Mouse (Mus musculus) intestine, postnatal 0 days (tissue): ENCODE results near the gene Cdkn1b. TPM values are rescaled to one million over a fixed set of nuclear protein-coding genes. Genes with fewer than 3 reads are reported as not detected.

ENCODE experiments used
- ATAC-seq: fragments of 200-750 bp; cut with Nextera tagmentation; 2 replicates; pipeline ENCODE4 v1.8.0; 2017; ENCODE audit warnings: mild to moderate bottlenecking, moderate TSS enrichment, moderate library complexity
- H3K27ac ChIP-seq: fragments of 300-500 bp; sonication (generic); 2 replicates; pipeline ENCODE4 v1.5.1; 2014; ENCODE audit warnings: mild to moderate bottlenecking, low read depth, low read length, moderate library complexity
- H3K27me3 ChIP-seq: fragments of 300-500 bp; sonication (generic); replicated peaks from 2 replicates; pipeline ENCODE4 v1.6.1; 2014; ENCODE audit warnings: low read length, mixed read lengths; ENCODE audit not compliant: control insufficient read depth, insufficient read depth
- H3K36me3 ChIP-seq: fragments of 300-500 bp; sonication (generic); 2 replicates; pipeline ENCODE4 v1.6.1; 2014; ENCODE audit warnings: mild to moderate bottlenecking, moderate library complexity; ENCODE audit not compliant: control insufficient read depth, insufficient read depth
- H3K4me1 ChIP-seq: fragments of 300-500 bp; sonication (generic); replicated peaks from 2 replicates; pipeline ENCODE4 v1.6.1; 2014; ENCODE audit warnings: antibody characterized with exemption, low read length, mixed read lengths; ENCODE audit not compliant: control insufficient read depth, insufficient read depth
- H3K4me2 ChIP-seq: fragments of 300-500 bp; sonication (generic); replicated peaks from 2 replicates; pipeline ENCODE4 v1.6.1; 2014; ENCODE audit warnings: low read depth, mild to moderate bottlenecking, moderate library complexity
- H3K4me3 ChIP-seq: fragments of 300-500 bp; sonication (generic); 2 replicates; pipeline ENCODE4 v1.5.1; 2014; ENCODE audit warnings: low read depth, low read length
- H3K9ac ChIP-seq: fragments of 300-500 bp; sonication (generic); 2 replicates; pipeline ENCODE4 v1.6.1; 2014; ENCODE audit warnings: mild to moderate bottlenecking, low read depth, low read length
- H3K9me3 ChIP-seq: fragments of 300-500 bp; sonication (generic); 2 replicates; pipeline ENCODE4 v1.6.1; 2016; ENCODE audit warnings: mixed run types; ENCODE audit not compliant: control insufficient read depth
- CTCF ChIP-seq: sonication (generic); IDR thresholded peaks from 2 replicates; pipeline ENCODE4 v1.5.1; 2016; ENCODE audit warnings: low read depth, mild to moderate bottlenecking, control low read depth, antibody characterized with exemption, moderate library complexity
- WGBS: fragments of 180-500 bp; shearing (Covaris S2); extraction: QIAGEN DNeasy Blood & Tissue Kit; methylation state at CpG from one replicate; pipeline ENCODE4 v1.1.7; 2014; 5-methylcytosine and 5-hydroxymethylcytosine counted together
- polyA plus RNA-seq: library from polyadenylated mRNA; unstranded; fragments of >200 nt; fragmentation: Nextera tagmentation; extraction: Ambion mirVana; gene quantifications from 2 replicates; pipeline ENCODE4 v1.2.1, GENCODE M21; 2015

The Cdkn1b gene
- polyA plus RNA-seq, 1 experiment from 2014 or later, result 14.8 TPM

DNA sequence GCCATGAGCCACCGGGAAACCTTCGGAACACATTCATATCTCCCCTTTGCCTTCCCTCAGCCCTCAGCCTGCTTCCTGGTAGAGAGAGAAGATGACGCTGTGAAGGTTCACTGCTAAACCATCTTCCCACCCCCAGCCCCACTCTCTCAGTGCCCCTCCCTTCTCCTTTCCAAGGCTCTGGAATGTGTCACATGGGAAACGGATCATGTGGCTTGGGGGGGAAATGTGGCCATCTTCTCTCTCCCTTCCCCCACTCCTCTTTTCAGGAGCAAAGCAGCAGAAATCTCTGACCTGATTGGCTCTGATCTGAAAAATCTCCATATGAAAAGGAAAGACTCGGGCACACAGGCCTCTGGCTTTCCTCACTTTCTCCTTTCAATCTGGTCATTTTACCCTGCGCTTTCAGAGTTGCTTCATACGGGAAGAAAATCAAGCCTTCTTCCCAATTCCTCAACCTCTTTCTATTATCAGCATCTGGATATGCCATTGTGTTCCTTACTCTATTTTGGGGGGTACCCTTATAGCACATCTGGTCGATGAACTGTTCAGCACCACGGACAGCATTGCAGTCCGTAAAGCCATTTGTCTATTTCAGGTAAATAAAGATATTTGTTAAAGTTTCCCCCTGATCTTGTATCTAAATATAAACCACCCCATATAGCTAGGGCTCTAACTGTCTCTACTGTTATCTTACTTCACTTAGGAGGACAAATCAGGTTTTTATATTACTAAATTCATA, 32.3 kb upstream of the Cdkn1b start:
- 15% methylated on average over 10 of the region's 10 CpGs for WGBS
- H3K4me3 ChIP-seq, result no peak overlapping the region
- no peaks in the 10 kb centered on the region; the same call in 1 of the 2 replicates for H3K36me3 ChIP-seq
- H3K27ac ChIP-seq, result no peak overlapping the region
- no peak for TF ChIP-seq CTCF
- ATAC-seq, result no peak
- no peak overlapping the region for H3K9ac ChIP-seq
- no peaks in the 10 kb centered on the region for H3K27me3 ChIP-seq
- no peaks in the 10 kb centered on the region for H3K4me1 ChIP-seq
- H3K9me3 ChIP-seq, result no peaks in the 10 kb centered on the region
- H3K4me2 ChIP-seq, result peak overlapping the region; percentile 1; the same call in 1 of the 2 replicates

DNA sequence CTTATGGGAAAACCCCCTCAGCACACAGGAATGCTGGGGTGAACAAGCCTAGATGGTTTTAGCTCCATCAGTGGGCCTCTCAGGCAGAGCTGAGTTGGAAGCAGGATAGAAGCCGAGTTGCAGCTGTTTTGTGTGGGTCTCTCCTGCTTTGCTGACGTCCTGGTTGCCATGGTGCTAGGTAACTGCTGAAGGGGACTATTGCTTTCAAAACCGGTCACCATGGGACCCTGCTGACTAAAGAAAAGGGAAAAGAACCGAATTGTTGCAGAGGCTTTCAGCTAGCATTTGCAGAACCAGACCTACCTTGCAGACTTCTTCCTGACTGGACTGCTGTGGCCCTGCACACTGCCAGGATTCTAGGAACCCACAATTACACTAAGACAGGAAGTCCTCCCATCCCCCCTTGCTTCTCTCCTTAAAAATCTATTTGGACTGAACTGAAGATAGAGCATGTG, 31.6 kb upstream of the Cdkn1b start:
- 11% methylated on average over 4 of the region's 4 CpGs for WGBS
- Histone ChIP-seq H3K4me2 (no peak overlapping the region), H3K9ac (no peak overlapping the region), H3K4me1 (no peaks in the 10 kb centered on the region), H3K36me3 (no peaks in the 10 kb centered on the region; the same call in 1 of the 2 replicates), H3K27me3 (no peaks in the 10 kb centered on the region), H3K27ac (no peak overlapping the region), H3K4me3 (no peak overlapping the region), H3K9me3 (no peaks in the 10 kb centered on the region)
- TF ChIP-seq CTCF, result no peak
- no peak for ATAC-seq

DNA sequence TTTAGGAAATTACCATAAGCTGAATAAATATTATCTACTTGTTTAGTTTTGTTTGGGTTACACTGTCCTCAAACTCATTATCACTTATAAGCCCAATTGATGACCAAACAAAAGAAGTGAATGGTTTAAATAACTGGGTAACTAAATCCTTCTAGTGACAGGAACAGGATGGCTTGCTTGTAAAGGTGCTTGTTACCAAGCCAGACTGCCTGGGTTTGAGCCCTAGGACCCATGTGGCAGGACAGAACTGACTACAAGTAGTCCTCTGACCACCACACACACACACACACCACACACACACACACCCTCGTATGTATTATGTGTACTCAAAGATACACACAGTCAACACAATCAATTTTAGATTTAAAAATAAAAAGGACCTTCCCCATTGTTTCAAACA, 30.4 kb upstream of the Cdkn1b start:
- 76% methylated on average over 1 of the region's 1 CpGs for WGBS
- no peaks in the 10 kb centered on the region; the same call in 1 of the 2 replicates for H3K36me3 ChIP-seq
- no peak overlapping the region for H3K4me2 ChIP-seq
- H3K9me3 ChIP-seq, result no peaks in the 10 kb centered on the region
- H3K4me1 ChIP-seq, result no peaks in the 10 kb centered on the region
- H3K27me3 ChIP-seq, result no peaks in the 10 kb centered on the region
- no peak for TF ChIP-seq CTCF
- no peak for ATAC-seq
- no peak overlapping the region for H3K4me3 ChIP-seq
- no peak overlapping the region for H3K9ac ChIP-seq
- no peak overlapping the region for H3K27ac ChIP-seq

DNA sequence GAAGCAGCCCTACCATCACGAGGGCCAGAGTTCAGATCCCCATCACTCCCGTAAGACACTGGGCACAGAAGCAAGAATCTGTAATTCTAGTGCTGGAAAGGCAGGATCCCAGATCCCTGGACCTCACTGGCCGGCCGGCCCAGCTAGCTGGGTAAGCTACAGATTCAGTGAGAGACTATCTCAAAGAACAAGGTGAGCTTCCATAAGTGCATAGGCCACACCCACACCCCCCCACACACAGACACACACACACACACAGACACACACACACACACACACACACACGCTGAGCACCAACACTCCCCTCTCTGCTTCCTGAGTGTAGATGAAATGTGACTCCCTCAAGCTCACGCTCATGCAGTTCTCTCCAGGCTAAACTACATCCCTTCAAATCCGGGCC, 29.8 kb upstream of the Cdkn1b start:
- no peak for TF ChIP-seq CTCF
- 83% methylated on average over 7 of the region's 7 CpGs for WGBS
- H3K4me2 ChIP-seq, result no peak overlapping the region
- H3K4me3 ChIP-seq, result no peak overlapping the region
- H3K27me3 ChIP-seq, result no peaks in the 10 kb centered on the region
- H3K9ac ChIP-seq, result no peak overlapping the region
- no peaks in the 10 kb centered on the region for H3K9me3 ChIP-seq
- ATAC-seq, result no peak
- no peaks in the 10 kb centered on the region for H3K4me1 ChIP-seq
- H3K36me3 ChIP-seq, result no peaks in the 10 kb centered on the region; the same call in 1 of the 2 replicates
- H3K27ac ChIP-seq, result no peak overlapping the region

DNA sequence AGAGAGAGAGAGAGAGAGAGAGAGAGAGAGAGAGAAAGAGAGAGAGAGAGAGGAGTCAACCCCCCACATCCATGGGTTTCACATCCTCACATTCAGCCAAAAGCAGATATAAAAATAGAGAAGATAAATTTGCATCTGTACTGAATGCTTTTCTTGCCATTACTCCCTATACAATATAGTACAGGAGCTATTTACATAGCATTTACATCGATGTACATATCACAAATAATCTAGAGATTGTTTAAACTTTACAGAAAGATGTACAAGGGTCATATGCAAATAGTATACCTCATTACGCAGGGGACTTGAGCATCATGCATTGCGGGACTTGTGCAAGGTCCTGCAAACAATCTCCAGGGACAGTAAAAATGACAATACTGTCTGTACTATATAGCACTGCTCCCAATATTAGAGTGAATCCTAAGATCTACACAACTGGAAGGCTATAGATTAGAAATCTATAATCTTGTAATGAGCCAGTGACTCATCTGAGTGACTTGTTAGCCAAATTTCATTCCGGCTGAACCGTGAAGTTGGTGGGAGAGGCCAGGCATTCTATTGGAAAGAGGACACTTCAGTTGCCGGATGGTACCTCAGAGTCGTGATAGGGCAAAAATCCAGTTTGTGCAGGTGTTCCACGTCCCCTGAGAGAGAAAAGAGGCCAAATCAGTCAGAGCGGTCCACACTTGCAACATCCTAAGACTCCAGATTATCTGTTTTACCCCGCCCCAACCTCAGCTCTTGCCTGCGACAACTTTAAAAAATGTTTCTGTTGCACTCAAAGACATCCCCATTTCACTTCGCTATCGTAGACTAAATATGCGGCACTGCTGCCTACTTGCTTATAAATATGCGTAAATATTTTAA, 23.4 kb upstream of the Cdkn1b start:
- Histone ChIP-seq H3K36me3 (no peaks in the 10 kb centered on the region), H3K27ac (no peak overlapping the region), H3K4me2 (peak overlapping the region; percentile 73), H3K9ac (peak overlapping the region; percentile 35; the same call in 1 of the 2 replicates), H3K9me3 (no peaks in the 10 kb centered on the region), H3K4me3 (peak overlapping the region; percentile 43), H3K4me1 (peaks cover 4% of the 10 kb centered on the region), H3K27me3 (no peaks in the 10 kb centered on the region)
- 31% methylated on average over 15 of the region's 15 CpGs for WGBS
- TF ChIP-seq CTCF, result no peak
- no peak for ATAC-seq

DNA sequence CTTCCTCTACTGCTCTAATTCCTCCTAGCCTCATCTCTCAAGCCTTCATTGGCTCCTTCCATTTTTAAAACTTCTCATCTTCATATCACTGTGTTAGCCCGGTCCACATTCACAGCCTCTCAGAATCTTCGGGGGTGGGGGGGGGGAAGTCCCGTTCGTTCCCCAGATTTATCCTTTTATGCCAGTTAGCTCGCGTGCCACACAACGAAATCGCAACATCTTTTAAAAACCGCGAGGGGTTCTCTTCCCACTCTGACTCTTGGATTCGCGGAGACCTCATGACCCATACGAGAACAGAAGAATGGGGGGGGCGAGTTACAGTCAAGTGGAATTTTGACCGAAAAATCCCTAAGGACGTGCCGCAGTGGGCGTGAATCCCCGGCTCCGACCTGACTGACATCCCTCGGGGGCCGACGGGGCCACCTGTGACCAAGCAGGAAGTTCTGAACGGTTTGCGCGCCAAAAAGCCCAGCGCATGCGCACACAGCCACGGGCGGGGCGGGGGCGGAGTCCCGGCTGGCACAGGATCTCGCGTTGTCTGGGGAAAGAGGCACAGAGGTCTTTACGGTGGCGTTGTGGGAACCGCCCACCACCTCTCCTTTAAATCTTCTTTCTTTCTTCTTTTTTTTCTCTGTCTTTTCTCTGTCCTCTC, 22.6 kb upstream of the Cdkn1b start:
- no peaks in the 10 kb centered on the region for H3K27me3 ChIP-seq
- H3K4me1 ChIP-seq, result peaks cover 4% of the 10 kb centered on the region
- peak overlapping the region; percentile 97 for H3K27ac ChIP-seq
- ATAC-seq, result peak; percentile 90
- WGBS, result under 1% methylated on average over 38 of the region's 38 CpGs
- peak overlapping the region; percentile 60 for H3K9ac ChIP-seq
- H3K36me3 ChIP-seq, result no peaks in the 10 kb centered on the region
- H3K4me2 ChIP-seq, result peak overlapping the region; percentile 73
- peak overlapping the region; percentile 43 for H3K4me3 ChIP-seq
- no peak for TF ChIP-seq CTCF
- no peaks in the 10 kb centered on the region for H3K9me3 ChIP-seq
